Mouse (Mus musculus) hindbrain, embryonic 11.5 days (tissue): ENCODE measurements around the gene Arhgap27. TPM values are rescaled to one million over a fixed set of nuclear protein-coding genes. Genes with fewer than 3 reads are reported as not detected.

Experiments used
- ATAC-seq: fragments of 200-750 bp; cut with Nextera tagmentation; 2 replicates; pipeline ENCODE4 v1.8.0; 2017; ENCODE audit warnings: mild to moderate bottlenecking, moderate TSS enrichment, moderate library complexity; ENCODE audit not compliant: low FRiP score
- DNase-seq: peaks from one replicate; pipeline ENCODE4 v3.0.0-alpha.2; 2015; ENCODE audit warnings: low spot score
- H3K27ac ChIP-seq: fragments of 300-500 bp; sonication (generic); 2 replicates; pipeline ENCODE4 v1.5.1; 2014; ENCODE audit warnings: mild to moderate bottlenecking, low read depth, low read length
- H3K27me3 ChIP-seq: fragments of 300-500 bp; sonication (generic); 2 replicates; pipeline ENCODE4 v1.6.1; 2014; ENCODE audit warnings: mild to moderate bottlenecking, low read length, moderate library complexity, mixed read lengths; ENCODE audit not compliant: control insufficient read depth, insufficient read depth
- H3K36me3 ChIP-seq: fragments of 300-500 bp; sonication (generic); 2 replicates; pipeline ENCODE4 v1.6.1; 2014; ENCODE audit warnings: mild to moderate bottlenecking, low read length, moderate library complexity, mixed read lengths; ENCODE audit not compliant: control insufficient read depth, insufficient read depth
- H3K4me1 ChIP-seq: fragments of 300-500 bp; sonication (generic); replicated peaks from 2 replicates; pipeline ENCODE4 v1.6.1; 2014; ENCODE audit warnings: low read length, mixed read lengths; ENCODE audit not compliant: control insufficient read depth, insufficient read depth
- H3K4me2 ChIP-seq: fragments of 300-500 bp; sonication (generic); replicated peaks from 2 replicates; pipeline ENCODE4 v1.6.1; 2014; ENCODE audit warnings: mild to moderate bottlenecking, low read depth, low read length
- H3K4me3 ChIP-seq: fragments of 300-500 bp; sonication (generic); 2 replicates; pipeline ENCODE4 v1.5.1; 2014; ENCODE audit warnings: low read depth, low read length
- H3K9ac ChIP-seq: fragments of 300-500 bp; sonication (generic); 2 replicates; pipeline ENCODE4 v1.6.1; 2014; ENCODE audit warnings: low read depth, low read length
- H3K9me3 ChIP-seq: fragments of 300-500 bp; sonication (generic); 2 replicates; pipeline ENCODE4 v1.6.1; 2016; ENCODE audit warnings: low read length; ENCODE audit not compliant: control insufficient read depth
- WGBS: fragments of 180-500 bp; shearing (Covaris S2); extraction: QIAGEN DNeasy Blood & Tissue Kit; methylation state at CpG from one replicate; pipeline ENCODE4 v1.1.7; 2014; 5-methylcytosine and 5-hydroxymethylcytosine counted together
- polyA plus RNA-seq: library from polyadenylated mRNA; unstranded; fragments of >200 nt; fragmentation: Nextera tagmentation; extraction: Ambion mirVana; gene quantifications from 2 replicates; pipeline ENCODE4 v1.2.1, GENCODE M21; 2014

Gene Arhgap27
- polyA plus RNA-seq, 1 experiment from 2014 or later = 2.8 TPM

GRCm38 (mm10) chr11:103314736-103315374, 48.6 kb downstream of the Arhgap27 start:
- no peak for ATAC-seq
- H3K27me3 ChIP-seq = no peaks in the 10 kb centered on the region
- no peak overlapping the region for H3K4me2 ChIP-seq
- no peak overlapping the region for H3K4me3 ChIP-seq
- no peaks in the 10 kb centered on the region for H3K9me3 ChIP-seq
- H3K36me3 ChIP-seq = no peaks in the 10 kb centered on the region
- H3K4me1 ChIP-seq = no peaks in the 10 kb centered on the region
- no peak for DNase-seq
- H3K9ac ChIP-seq = no peak overlapping the region
- WGBS = 69% methylated on average over 10 of the region's 10 CpGs
- H3K27ac ChIP-seq = no peak overlapping the region

GRCm38 (mm10) chr11:103313542-103313941, 50.0 kb downstream of the Arhgap27 start:
- ATAC-seq = no peak
- WGBS = 82% methylated on average over 6 of the region's 6 CpGs
- H3K4me1 ChIP-seq = no peaks in the 10 kb centered on the region
- H3K36me3 ChIP-seq = no peaks in the 10 kb centered on the region
- no peaks in the 10 kb centered on the region for H3K9me3 ChIP-seq
- H3K27ac ChIP-seq = no peak overlapping the region
- no peak overlapping the region for H3K4me2 ChIP-seq
- no peak for DNase-seq
- H3K27me3 ChIP-seq = no peaks in the 10 kb centered on the region
- H3K4me3 ChIP-seq = no peak overlapping the region
- no peak overlapping the region for H3K9ac ChIP-seq

GRCm38 (mm10) chr11:103312655-103313255, 50.7 kb downstream of the Arhgap27 start:
- Histone ChIP-seq H3K36me3 (no peaks in the 10 kb centered on the region), H3K4me3 (no peak overlapping the region), H3K4me2 (no peak overlapping the region), H3K4me1 (no peaks in the 10 kb centered on the region), H3K9ac (no peak overlapping the region), H3K27me3 (no peaks in the 10 kb centered on the region), H3K9me3 (no peaks in the 10 kb centered on the region), H3K27ac (no peak overlapping the region)
- WGBS = 53% methylated on average over 8 of the region's 8 CpGs
- DNase-seq (no peak), ATAC-seq (no peak)

GRCm38 (mm10) chr11:103311960-103312611, 51.4 kb downstream of the Arhgap27 start:
- no peaks in the 10 kb centered on the region for H3K36me3 ChIP-seq
- no peaks in the 10 kb centered on the region for H3K9me3 ChIP-seq
- 7% methylated on average over 27 of the region's 30 CpGs for WGBS
- peak; percentile 52 for DNase-seq
- no peaks in the 10 kb centered on the region for H3K27me3 ChIP-seq
- ATAC-seq = no peak
- H3K4me2 ChIP-seq = peak overlapping the region; percentile 42
- peak overlapping the region; percentile 46 for H3K9ac ChIP-seq
- H3K27ac ChIP-seq = no peak overlapping the region
- H3K4me3 ChIP-seq = peak overlapping the region; percentile 27
- no peaks in the 10 kb centered on the region for H3K4me1 ChIP-seq

- H3K9ac ChIP-seq = no peak overlapping the region
- DNase-seq = no peak
- no peak overlapping the region for H3K4me2 ChIP-seq
- H3K27me3 ChIP-seq = no peaks in the 10 kb centered on the region
- 83% methylated on average over 10 of the region's 10 CpGs for WGBS
- no peaks in the 10 kb centered on the region for H3K4me1 ChIP-seq
- ATAC-seq = no peak
- no peaks in the 10 kb centered on the region for H3K36me3 ChIP-seq
- no peaks in the 10 kb centered on the region for H3K9me3 ChIP-seq
- no peak overlapping the region for H3K27ac ChIP-seq
- H3K4me3 ChIP-seq = no peak overlapping the region
Measured at GRCm38 (mm10) chr11:103309956-103310574, 53.4 kb downstream of the Arhgap27 start.

- DNase-seq (no peak), ATAC-seq (no peak)
- Histone ChIP-seq H3K4me3 (no peak overlapping the region), H3K4me1 (no peaks in the 10 kb centered on the region), H3K9me3 (no peaks in the 10 kb centered on the region), H3K36me3 (no peaks in the 10 kb centered on the region), H3K9ac (no peak overlapping the region), H3K4me2 (no peak overlapping the region), H3K27ac (no peak overlapping the region), H3K27me3 (no peaks in the 10 kb centered on the region)
- WGBS = 65% methylated on average over 8 of the region's 8 CpGs
Measured at GRCm38 (mm10) chr11:103307910-103308309, 55.6 kb downstream of the Arhgap27 start.

- Histone ChIP-seq H3K27me3 (no peaks in the 10 kb centered on the region), H3K4me3 (no peak overlapping the region), H3K27ac (no peak overlapping the region), H3K4me2 (no peak overlapping the region), H3K4me1 (no peaks in the 10 kb centered on the region), H3K9me3 (no peaks in the 10 kb centered on the region), H3K36me3 (no peaks in the 10 kb centered on the region), H3K9ac (no peak overlapping the region)
- WGBS = 89% methylated on average over 9 of the region's 9 CpGs
- DNase-seq = no peak
- no peak for ATAC-seq
Measured at GRCm38 (mm10) chr11:103304525-103304924, 59.0 kb downstream of the Arhgap27 start.

GRCm38 (mm10) chr11:103294772-103295171, 68.7 kb downstream of the Arhgap27 start:
- 95% methylated on average over 7 of the region's 7 CpGs for WGBS
- Histone ChIP-seq H3K4me3 (no peak overlapping the region), H3K27ac (no peak overlapping the region), H3K9ac (no peak overlapping the region), H3K27me3 (no peaks in the 10 kb centered on the region), H3K9me3 (no peaks in the 10 kb centered on the region), H3K36me3 (no peaks in the 10 kb centered on the region), H3K4me1 (no peaks in the 10 kb centered on the region), H3K4me2 (no peak overlapping the region)
- ATAC-seq (no peak), DNase-seq (no peak)
